Comparison of ENCODE assay signal across 15 mouse cellular contexts in the genomic region with DNA sequence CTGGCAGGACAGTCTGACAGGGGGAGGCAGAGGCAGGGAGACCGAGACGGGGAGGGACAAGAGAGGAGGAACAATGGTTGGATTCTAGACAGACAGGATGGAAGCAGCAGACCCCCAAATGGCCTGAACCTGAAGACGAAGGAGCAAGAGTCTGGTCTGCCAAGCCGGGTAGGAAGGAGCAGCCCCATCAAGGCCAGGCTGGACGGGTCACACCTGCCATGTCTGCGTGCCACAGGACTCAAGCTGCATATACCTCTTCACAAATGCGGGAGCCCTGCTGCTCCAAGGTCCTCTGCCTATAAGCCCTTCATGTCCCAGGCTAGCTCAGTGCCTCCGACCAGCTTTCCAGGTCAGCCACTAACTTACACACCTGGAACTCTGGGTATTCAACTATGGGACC. TPM values are rescaled to one million over a fixed set of nuclear protein-coding genes. Genes with fewer than 3 reads are reported as not detected.
DNase-seq lines count a peak whose midpoint lies in the region; ATAC-seq and TF ChIP-seq lines count a peak whose summit lies in the region.
"Had no signal": no experiment of that assay in that cellular context is flagged by ENCODE, and none has a peak within 500 bp of the region (broad histone marks: within the 10 kb centered on the region; RNA-seq: fewer than 3 reads in every experiment).

No protein-coding gene starts in this region.

- H3K4me2 ChIP-seq in forebrain, embryonic 15.5 days (replicated peaks) = no peak overlapping the region
- H3K4me2 ChIP-seq in forebrain, embryonic 16.5 days (ENCODE audit: low read length) = no peak overlapping the region
- H3K4me2 ChIP-seq in hindbrain, embryonic 13.5 days = no peak overlapping the region
- no peak overlapping the region for H3K4me2 ChIP-seq in hindbrain, embryonic 16.5 days (ENCODE audit: low read length)
- no peak overlapping the region for H3K4me2 ChIP-seq in midbrain, embryonic 11.5 days
- H3K4me2 ChIP-seq in stomach, postnatal 0 days (replicated peaks; ENCODE audit: low read depth) = no peak overlapping the region
- H3K4me2 ChIP-seq: liver, embryonic 13.5 days; midbrain, embryonic 12.5 days had no signal

- no peak overlapping the region for H3K27ac ChIP-seq in forebrain, embryonic 15.5 days (replicated peaks)
- no peak overlapping the region for H3K27ac ChIP-seq in forebrain, embryonic 16.5 days (ENCODE audit: low read length)
- peak overlapping the region; percentile 37 for H3K27ac ChIP-seq in hindbrain, embryonic 13.5 days
- H3K27ac ChIP-seq in hindbrain, embryonic 16.5 days (ENCODE audit: low read depth, low read length) = no peak overlapping the region
- H3K27ac ChIP-seq in midbrain, embryonic 10.5 days (replicated peaks) = peak overlapping the region; percentile 42; the same call in 1 of the 2 replicates
- H3K27ac ChIP-seq in midbrain, embryonic 11.5 days (ENCODE audit: low read depth, low read length) = no peak overlapping the region
- H3K27ac ChIP-seq in stomach, postnatal 0 days (replicated peaks) = no peak overlapping the region
- H3K27ac ChIP-seq: liver, embryonic 13.5 days had no signal

- peaks cover 45% of the 10 kb centered on the region for H3K4me1 ChIP-seq in forebrain, embryonic 15.5 days
- peaks cover 25% of the 10 kb centered on the region for H3K4me1 ChIP-seq in forebrain, embryonic 16.5 days (replicated peaks; ENCODE audit: control insufficient read depth, insufficient read depth, low read length)
- peaks cover 91% of the 10 kb centered on the region for H3K4me1 ChIP-seq in hindbrain, embryonic 13.5 days (replicated peaks)
- peaks cover 49% of the 10 kb centered on the region for H3K4me1 ChIP-seq in hindbrain, embryonic 16.5 days (ENCODE audit: control insufficient read depth, insufficient read depth, low read depth, low read length)
- H3K4me1 ChIP-seq in midbrain, embryonic 10.5 days = peaks cover 64% of the 10 kb centered on the region
- H3K4me1 ChIP-seq in midbrain, embryonic 11.5 days (ENCODE audit: control insufficient read depth, insufficient read depth, low read length) = peaks cover 12% of the 10 kb centered on the region
- peaks cover 6% of the 10 kb centered on the region; the same call in 1 of the 2 replicates for H3K4me1 ChIP-seq in stomach, postnatal 0 days (replicated peaks; ENCODE audit: control insufficient read depth, insufficient read depth)

- no peak for ATAC-seq in forebrain, embryonic 15.5 days (replicated peaks)
- no peak for ATAC-seq in forebrain, embryonic 16.5 days
- ATAC-seq in hindbrain, embryonic 13.5 days (ENCODE audit: low FRiP score) = no peak
- ATAC-seq in hindbrain, embryonic 16.5 days = no peak
- ATAC-seq in midbrain, embryonic 11.5 days (ENCODE audit: low FRiP score) = no peak
- ATAC-seq in stomach, postnatal 0 days (ENCODE audit: low FRiP score, low TSS enrichment) = no peak
- ATAC-seq: CD4-positive, CD25-positive, alpha-beta regulatory T cell, adult 4 months; inflammation-experienced regulatory T-cells, adult 6 months had no signal

- 0 out of 2 replicates have a peak, but pooled peaks cover 8% of the 10 kb centered on the region for H3K36me3 ChIP-seq in forebrain, embryonic 15.5 days
- no peaks in the 10 kb centered on the region for H3K36me3 ChIP-seq in forebrain, embryonic 16.5 days (ENCODE audit: control insufficient read depth, insufficient read depth)
- peaks cover 14% of the 10 kb centered on the region for H3K36me3 ChIP-seq in hindbrain, embryonic 13.5 days
- 0 out of 2 replicates have a peak, but pooled peaks cover 2% of the 10 kb centered on the region for H3K36me3 ChIP-seq in hindbrain, embryonic 16.5 days (ENCODE audit: control insufficient read depth, insufficient read depth, low read length)
- peaks cover 60% of the 10 kb centered on the region for H3K36me3 ChIP-seq in midbrain, embryonic 10.5 days
- H3K36me3 ChIP-seq in midbrain, embryonic 11.5 days (ENCODE audit: control insufficient read depth, insufficient read depth, low read length) = no peaks in the 10 kb centered on the region
- peaks cover 3% of the 10 kb centered on the region; the same call in 1 of the 2 replicates for H3K36me3 ChIP-seq in stomach, postnatal 0 days (ENCODE audit: control insufficient read depth, insufficient read depth, low read length)

- H3K9me3 ChIP-seq in forebrain, embryonic 15.5 days = no peaks in the 10 kb centered on the region
- H3K9me3 ChIP-seq in forebrain, embryonic 16.5 days (ENCODE audit: control insufficient read depth, low read length) = no peaks in the 10 kb centered on the region
- no peaks in the 10 kb centered on the region for H3K9me3 ChIP-seq in hindbrain, embryonic 13.5 days
- no peaks in the 10 kb centered on the region for H3K9me3 ChIP-seq in hindbrain, embryonic 16.5 days (ENCODE audit: control insufficient read depth, low read length)
- no peaks in the 10 kb centered on the region for H3K9me3 ChIP-seq in midbrain, embryonic 10.5 days (replicated peaks)
- H3K9me3 ChIP-seq in midbrain, embryonic 11.5 days (ENCODE audit: control insufficient read depth, low read length) = no peaks in the 10 kb centered on the region
- no peaks in the 10 kb centered on the region for H3K9me3 ChIP-seq in stomach, postnatal 0 days (ENCODE audit: control insufficient read depth, low read length)
- H3K9me3 ChIP-seq: liver, embryonic 13.5 days; midbrain, embryonic 12.5 days had no signal

- no peaks in the 10 kb centered on the region for H3K27me3 ChIP-seq in forebrain, embryonic 15.5 days
- no peaks in the 10 kb centered on the region for H3K27me3 ChIP-seq in forebrain, embryonic 16.5 days (replicated peaks; ENCODE audit: control insufficient read depth, insufficient read depth, low read length)
- H3K27me3 ChIP-seq in hindbrain, embryonic 13.5 days = no peaks in the 10 kb centered on the region
- no peaks in the 10 kb centered on the region for H3K27me3 ChIP-seq in hindbrain, embryonic 16.5 days (replicated peaks; ENCODE audit: control insufficient read depth, insufficient read depth, low read length)
- no peaks in the 10 kb centered on the region for H3K27me3 ChIP-seq in midbrain, embryonic 10.5 days (ENCODE audit: low read depth, poor library complexity, severe bottlenecking)
- H3K27me3 ChIP-seq in midbrain, embryonic 11.5 days (ENCODE audit: control insufficient read depth, insufficient read depth, low read length) = no peaks in the 10 kb centered on the region
- H3K27me3 ChIP-seq in stomach, postnatal 0 days (ENCODE audit: control insufficient read depth, insufficient read depth, low read length) = no peaks in the 10 kb centered on the region
- H3K27me3 ChIP-seq: liver, embryonic 13.5 days; midbrain, embryonic 12.5 days had no signal

- H3K9ac ChIP-seq in forebrain, embryonic 15.5 days (replicated peaks) = 0 out of 2 replicates have a peak overlapping the region, but pooled peaks have one; percentile 13
- H3K9ac ChIP-seq in forebrain, embryonic 16.5 days (replicated peaks; ENCODE audit: low read depth, low read length) = no peak overlapping the region
- 0 out of 2 replicates have a peak overlapping the region, but pooled peaks have one; percentile 58 for H3K9ac ChIP-seq in hindbrain, embryonic 13.5 days
- no peak overlapping the region for H3K9ac ChIP-seq in hindbrain, embryonic 16.5 days (ENCODE audit: low read depth, low read length)
- H3K9ac ChIP-seq in midbrain, embryonic 11.5 days (ENCODE audit: low read length) = no peak overlapping the region
- no peak overlapping the region for H3K9ac ChIP-seq in stomach, postnatal 0 days (ENCODE audit: low read length)
- H3K9ac ChIP-seq: liver, embryonic 13.5 days had no signal

- no peak for TF ChIP-seq EP300 in stomach, postnatal 0 days (optimal IDR thresholded peaks at IDR 0.05)

- TF ChIP-seq CTCF in stomach, postnatal 0 days (IDR thresholded peaks at IDR 0.05; ENCODE audit: low read depth) = no peak

- WGBS in forebrain, embryonic 15.5 days = 88% methylated on average over 8 of the region's 8 CpGs
- WGBS in forebrain, embryonic 16.5 days = 85% methylated on average over 8 of the region's 8 CpGs
- 84% methylated on average over 8 of the region's 8 CpGs for WGBS in hindbrain, embryonic 13.5 days
- 88% methylated on average over 4 of the region's 8 CpGs for WGBS in hindbrain, embryonic 16.5 days
- WGBS in midbrain, embryonic 10.5 days = 91% methylated on average over 8 of the region's 8 CpGs
- 91% methylated on average over 8 of the region's 8 CpGs for WGBS in midbrain, embryonic 11.5 days
- 78% methylated on average over 8 of the region's 8 CpGs for WGBS in stomach, postnatal 0 days

- H3K4me3 ChIP-seq in forebrain, embryonic 15.5 days = no peak overlapping the region
- H3K4me3 ChIP-seq in forebrain, embryonic 16.5 days (replicated peaks; ENCODE audit: low read length) = no peak overlapping the region
- H3K4me3 ChIP-seq in hindbrain, embryonic 13.5 days = no peak overlapping the region
- no peak overlapping the region for H3K4me3 ChIP-seq in hindbrain, embryonic 16.5 days (ENCODE audit: low read length)
- no peak overlapping the region for H3K4me3 ChIP-seq in midbrain, embryonic 10.5 days
- H3K4me3 ChIP-seq in midbrain, embryonic 11.5 days (ENCODE audit: low read depth, low read length) = no peak overlapping the region
- no peak overlapping the region for H3K4me3 ChIP-seq in stomach, postnatal 0 days (ENCODE audit: low read depth, low read length)
- H3K4me3 ChIP-seq: liver, embryonic 13.5 days; midbrain, embryonic 12.5 days had no signal

- no peak for DNase-seq in midbrain, embryonic 10.5 days (ENCODE audit: low spot score)
- no peak for DNase-seq in midbrain, embryonic 11.5 days (ENCODE audit: low spot score, missing footprints)
- DNase-seq in stomach, postnatal 0 days (ENCODE audit: low spot score) = peak; percentile 12
- DNase-seq: liver, embryonic 13.5 days; lung, postnatal 14 days had no signal

RNA-seq across cellular contexts. Expression of gene Ndufb7, which starts 13.2 kb away (rescaled TPM):
- polyA plus RNA-seq in forebrain, embryonic 15.5 days (2015; fragmentation: Nextera tagmentation; extraction: Ambion mirVana) = 327 and 356 TPM in 2 replicates
- 281 and 325 TPM in 2 replicates for polyA plus RNA-seq in forebrain, embryonic 16.5 days (2015; fragmentation: Nextera tagmentation; extraction: Ambion mirVana)
- polyA plus RNA-seq in hindbrain, embryonic 13.5 days (2015; fragmentation: Nextera tagmentation; extraction: Ambion mirVana) = 375 and 381 TPM in 2 replicates
- polyA plus RNA-seq in hindbrain, embryonic 16.5 days (2015; fragmentation: Nextera tagmentation; extraction: Ambion mirVana) = 339 and 367 TPM in 2 replicates
- 354 and 369 TPM in 2 replicates for polyA plus RNA-seq in midbrain, embryonic 10.5 days (2016; fragmentation: Nextera tagmentation; extraction: Ambion mirVana)
- 351 and 359 TPM in 2 replicates for polyA plus RNA-seq in midbrain, embryonic 11.5 days (2014; fragmentation: Nextera tagmentation; extraction: Ambion mirVana)
- polyA plus RNA-seq in stomach, postnatal 0 days (2015; fragmentation: Nextera tagmentation; extraction: Ambion mirVana) = 327 and 344 TPM in 2 replicates

RNA-seq across cellular contexts. Expression of gene Tecr, which starts 28.1 kb away (rescaled TPM):
- 683 and 712 TPM in 2 replicates for polyA plus RNA-seq in forebrain, embryonic 15.5 days (2015; fragmentation: Nextera tagmentation; extraction: Ambion mirVana)
- polyA plus RNA-seq in forebrain, embryonic 16.5 days (2015; fragmentation: Nextera tagmentation; extraction: Ambion mirVana) = 694 and 809 TPM in 2 replicates
- 998 and 1,025 TPM in 2 replicates for polyA plus RNA-seq in hindbrain, embryonic 13.5 days (2015; fragmentation: Nextera tagmentation; extraction: Ambion mirVana)
- polyA plus RNA-seq in hindbrain, embryonic 16.5 days (2015; fragmentation: Nextera tagmentation; extraction: Ambion mirVana) = 1,512 and 1,598 TPM in 2 replicates
- polyA plus RNA-seq in midbrain, embryonic 10.5 days (2016; fragmentation: Nextera tagmentation; extraction: Ambion mirVana) = 740 and 757 TPM in 2 replicates
- 680 and 686 TPM in 2 replicates for polyA plus RNA-seq in midbrain, embryonic 11.5 days (2014; fragmentation: Nextera tagmentation; extraction: Ambion mirVana)
- 413 and 424 TPM in 2 replicates for polyA plus RNA-seq in stomach, postnatal 0 days (2015; fragmentation: Nextera tagmentation; extraction: Ambion mirVana)

RNA-seq across cellular contexts. Expression of gene Dnajb1, which starts 28.3 kb away (rescaled TPM):
- polyA plus RNA-seq in forebrain, embryonic 15.5 days (2015; fragmentation: Nextera tagmentation; extraction: Ambion mirVana) = 59.8 and 63.0 TPM in 2 replicates
- 58.6 and 62.3 TPM in 2 replicates for polyA plus RNA-seq in forebrain, embryonic 16.5 days (2015; fragmentation: Nextera tagmentation; extraction: Ambion mirVana)
- polyA plus RNA-seq in hindbrain, embryonic 13.5 days (2015; fragmentation: Nextera tagmentation; extraction: Ambion mirVana) = 54.1 and 54.2 TPM in 2 replicates
- 60.8 and 61.8 TPM in 2 replicates for polyA plus RNA-seq in hindbrain, embryonic 16.5 days (2015; fragmentation: Nextera tagmentation; extraction: Ambion mirVana)
- polyA plus RNA-seq in midbrain, embryonic 10.5 days (2016; fragmentation: Nextera tagmentation; extraction: Ambion mirVana) = 73.3 and 85.7 TPM in 2 replicates
- 61.1 and 71.3 TPM in 2 replicates for polyA plus RNA-seq in midbrain, embryonic 11.5 days (2014; fragmentation: Nextera tagmentation; extraction: Ambion mirVana)
- polyA plus RNA-seq in stomach, postnatal 0 days (2015; fragmentation: Nextera tagmentation; extraction: Ambion mirVana) = 36.9 and 39.9 TPM in 2 replicates

RNA-seq across cellular contexts. Expression of gene Olfr370, which starts 44.1 kb away (rescaled TPM):
- 0.06 and 0.08 TPM in 2 replicates for polyA plus RNA-seq in forebrain, embryonic 15.5 days (2015; fragmentation: Nextera tagmentation; extraction: Ambion mirVana)
- not detected in 2 replicates for polyA plus RNA-seq in forebrain, embryonic 16.5 days (2015; fragmentation: Nextera tagmentation; extraction: Ambion mirVana)
- 0.05 and 0.09 TPM in 2 replicates for polyA plus RNA-seq in hindbrain, embryonic 13.5 days (2015; fragmentation: Nextera tagmentation; extraction: Ambion mirVana)
- polyA plus RNA-seq in hindbrain, embryonic 16.5 days (2015; fragmentation: Nextera tagmentation; extraction: Ambion mirVana) = 0.06 TPM in 1 of 2 replicates, not detected in the other
- not detected in 2 replicates for polyA plus RNA-seq in midbrain, embryonic 10.5 days (2016; fragmentation: Nextera tagmentation; extraction: Ambion mirVana)
- not detected in 2 replicates for polyA plus RNA-seq in midbrain, embryonic 11.5 days (2014; fragmentation: Nextera tagmentation; extraction: Ambion mirVana)
- polyA plus RNA-seq in stomach, postnatal 0 days (2015; fragmentation: Nextera tagmentation; extraction: Ambion mirVana) = 0.04 TPM in 1 of 2 replicates, not detected in the other
- polyA plus RNA-seq: inflammation-experienced regulatory T-cells, adult 6 months; liver, embryonic 13.5 days; midbrain, embryonic 12.5 days; neural tube, embryonic 11.5 days; small intestine, adult 2 months; urinary bladder, adult 2 months had no signal

Comparison
In these comparisons a context has a peak if more than half of its experiments do, and no peak if none do; other contexts are left out.
1. H3K27ac ChIP-seq: peak in hindbrain, embryonic 13.5 days (single experiment) and midbrain, embryonic 10.5 days (single experiment); none in forebrain, embryonic 15.5 days (single experiment), forebrain, embryonic 16.5 days (single experiment), hindbrain, embryonic 16.5 days (single experiment), midbrain, embryonic 11.5 days (single experiment) and stomach, postnatal 0 days (single experiment).
2. H3K9ac ChIP-seq: peak in forebrain, embryonic 15.5 days (single experiment) and hindbrain, embryonic 13.5 days (single experiment); none in forebrain, embryonic 16.5 days (single experiment), hindbrain, embryonic 16.5 days (single experiment), midbrain, embryonic 11.5 days (single experiment) and stomach, postnatal 0 days (single experiment).